8 mouse cellular contexts compared by ENCODE assay signal in the genomic region with DNA sequence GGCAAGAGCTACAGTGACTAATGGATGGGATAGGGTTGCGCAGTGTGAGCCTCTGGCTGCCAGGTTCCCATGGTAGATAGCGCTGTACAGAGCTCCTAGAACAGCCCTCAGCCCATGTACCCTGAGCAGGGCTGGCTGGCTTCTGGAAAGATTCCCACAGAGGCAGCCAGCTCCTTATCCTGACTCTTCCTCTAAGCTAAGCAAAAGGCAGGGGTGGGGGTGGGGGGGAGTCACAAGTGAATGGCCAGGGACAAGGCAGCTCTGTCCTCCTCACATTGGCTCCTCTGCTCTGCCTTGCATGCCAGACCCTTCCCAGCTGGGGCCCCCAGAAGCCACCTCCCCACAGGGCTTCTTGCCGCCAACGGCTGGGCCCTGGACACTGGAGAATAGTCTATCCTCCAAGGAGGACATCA. TPM values are rescaled to one million over a fixed set of nuclear protein-coding genes. Genes with fewer than 3 reads are reported as not detected.
DNase-seq lines count a peak whose midpoint lies in the region; ATAC-seq and TF ChIP-seq lines count a peak whose summit lies in the region.
"Had no signal": no experiment of that assay in that cellular context is flagged by ENCODE, and none has a peak within 500 bp of the region (broad histone marks: within the 10 kb centered on the region; RNA-seq: fewer than 3 reads in every experiment).

No protein-coding gene starts in this region.

- no peak overlapping the region for H3K4me2 ChIP-seq in kidney, embryonic 15.5 days
- no peak overlapping the region for H3K4me2 ChIP-seq in embryonic facial prominence, embryonic 14.5 days (ENCODE audit: low read depth, low read length)
- no peak overlapping the region for H3K4me2 ChIP-seq in midbrain, embryonic 12.5 days (replicated peaks)

- H3K4me1 ChIP-seq in kidney, embryonic 15.5 days = 0 out of 2 replicates have a peak, but pooled peaks cover 5% of the 10 kb centered on the region
- peaks cover under 1% of the 10 kb centered on the region; the same call in 1 of the 2 replicates for H3K4me1 ChIP-seq in cortical plate, adult 2 months (ENCODE audit: control insufficient read depth, insufficient read depth, low read length)
- H3K4me1 ChIP-seq in embryonic facial prominence, embryonic 14.5 days (ENCODE audit: control insufficient read depth, insufficient read depth, low read length) = no peaks in the 10 kb centered on the region
- H3K4me1 ChIP-seq in midbrain, embryonic 12.5 days = no peaks in the 10 kb centered on the region

- H3K27ac ChIP-seq in kidney, embryonic 15.5 days = no peak overlapping the region
- H3K27ac ChIP-seq in cortical plate, adult 2 months (ENCODE audit: insufficient read depth, low read length) = peak overlapping the region; percentile 86
- H3K27ac ChIP-seq in embryonic facial prominence, embryonic 14.5 days (replicated peaks; ENCODE audit: low read depth, low read length) = peak overlapping the region; percentile 55; the same call in 1 of the 2 replicates
- peak overlapping the region; percentile 15; the same call in 1 of the 2 replicates for H3K27ac ChIP-seq in midbrain, embryonic 12.5 days (replicated peaks)
- H3K27ac ChIP-seq: liver, embryonic 14.5 days had no signal

- H3K4me3 ChIP-seq in kidney, embryonic 15.5 days (replicated peaks) = no peak overlapping the region
- H3K4me3 ChIP-seq in cortical plate, adult 2 months (ENCODE audit: insufficient read depth, low read length) = no peak overlapping the region
- H3K4me3 ChIP-seq in embryonic facial prominence, embryonic 14.5 days (ENCODE audit: low read depth, low read length) = no peak overlapping the region
- no peak overlapping the region for H3K4me3 ChIP-seq in midbrain, embryonic 12.5 days

- no peak overlapping the region for H3K9ac ChIP-seq in kidney, embryonic 15.5 days
- H3K9ac ChIP-seq in embryonic facial prominence, embryonic 14.5 days (ENCODE audit: low read depth, low read length) = no peak overlapping the region
- H3K9ac ChIP-seq in midbrain, embryonic 12.5 days (replicated peaks) = no peak overlapping the region
- H3K9ac ChIP-seq: liver, embryonic 14.5 days had no signal

- peaks cover 68% of the 10 kb centered on the region for H3K36me3 ChIP-seq in kidney, embryonic 15.5 days
- H3K36me3 ChIP-seq in embryonic facial prominence, embryonic 14.5 days (ENCODE audit: control insufficient read depth, insufficient read depth, low read length) = peaks cover 64% of the 10 kb centered on the region
- H3K36me3 ChIP-seq in midbrain, embryonic 12.5 days = peaks cover 67% of the 10 kb centered on the region

- ATAC-seq in kidney, embryonic 15.5 days (replicated peaks; ENCODE audit: low FRiP score) = peak; percentile 38; the same call in 1 of the 2 replicates
- 0 out of 2 replicates have a peak, but pooled peaks have one; percentile 24 for ATAC-seq in embryonic facial prominence, embryonic 14.5 days (ENCODE audit: low read depth)
- 0 out of 2 replicates have a peak, but pooled peaks have one; percentile 24 for ATAC-seq in midbrain, embryonic 12.5 days (ENCODE audit: low FRiP score, low read depth)

- no peaks in the 10 kb centered on the region for H3K27me3 ChIP-seq in kidney, embryonic 15.5 days
- no peaks in the 10 kb centered on the region for H3K27me3 ChIP-seq in embryonic facial prominence, embryonic 14.5 days (replicated peaks; ENCODE audit: control insufficient read depth, insufficient read depth, low read length)
- no peaks in the 10 kb centered on the region for H3K27me3 ChIP-seq in midbrain, embryonic 12.5 days

- TF ChIP-seq CTCF in cortical plate, adult 2 months (IDR thresholded peaks at IDR 0.05; ENCODE audit: extremely low read depth, insufficient read depth, low read length) = no peak

- H3K9me3 ChIP-seq in kidney, embryonic 15.5 days (replicated peaks) = no peaks in the 10 kb centered on the region
- H3K9me3 ChIP-seq in embryonic facial prominence, embryonic 14.5 days (ENCODE audit: control insufficient read depth, low read length) = no peaks in the 10 kb centered on the region
- H3K9me3 ChIP-seq in midbrain, embryonic 12.5 days = no peaks in the 10 kb centered on the region

- WGBS in kidney, embryonic 15.5 days = 82% methylated on average over 4 of the region's 4 CpGs
- 67% methylated on average over 4 of the region's 4 CpGs for WGBS in embryonic facial prominence, embryonic 14.5 days
- WGBS in midbrain, embryonic 12.5 days = 81% methylated on average over 4 of the region's 4 CpGs

- no peak for DNase-seq in kidney, adult 9 months
- no peak for DNase-seq in embryonic facial prominence, embryonic 14.5 days (ENCODE audit: low spot score)
- DNase-seq in ovary, postnatal 14 days (ENCODE audit: low spot score) = no peak
- no peak for DNase-seq in right cerebral cortex, postnatal 14 days

- TF ChIP-seq POLR2A in cortical plate, adult 2 months (IDR thresholded peaks at IDR 0.05; ENCODE audit: extremely low read depth, insufficient read depth, low read length) = no peak

RNA-seq across cellular contexts. Expression of gene Gpsm1, which starts 14.7 kb away (rescaled TPM):
- polyA plus RNA-seq in kidney, embryonic 15.5 days (2015; fragmentation: Nextera tagmentation; extraction: Ambion mirVana) = 39.6 and 44.4 TPM in 2 replicates
- 45.3 and 49.2 TPM in 2 replicates for polyA plus RNA-seq in cortical plate, adult 2 months (2012; rRNA removed)
- 29.3 and 33.8 TPM in 2 replicates for polyA plus RNA-seq in embryonic facial prominence, embryonic 14.5 days (2014; fragmentation: Nextera tagmentation; extraction: Ambion mirVana)
- polyA plus RNA-seq in midbrain, embryonic 12.5 days (2016; fragmentation: Nextera tagmentation; extraction: Ambion mirVana) = 128 and 129 TPM in 2 replicates

RNA-seq across cellular contexts. Expression of gene Dnlz, which starts 21.8 kb away (rescaled TPM):
- 29.8 and 31.9 TPM in 2 replicates for polyA plus RNA-seq in kidney, embryonic 15.5 days (2015; fragmentation: Nextera tagmentation; extraction: Ambion mirVana)
- 37.9 and 38.0 TPM in 2 replicates for polyA plus RNA-seq in cortical plate, adult 2 months (2012; rRNA removed)
- 24.2 and 27.6 TPM in 2 replicates for polyA plus RNA-seq in embryonic facial prominence, embryonic 14.5 days (2014; fragmentation: Nextera tagmentation; extraction: Ambion mirVana)
- 34.4 and 35.2 TPM in 2 replicates for polyA plus RNA-seq in midbrain, embryonic 12.5 days (2016; fragmentation: Nextera tagmentation; extraction: Ambion mirVana)

RNA-seq across cellular contexts. Expression of gene Card9, which starts 30.7 kb away (rescaled TPM):
- polyA plus RNA-seq in kidney, embryonic 15.5 days (2015; fragmentation: Nextera tagmentation; extraction: Ambion mirVana) = 1.1 and 1.7 TPM in 2 replicates
- polyA plus RNA-seq in cortical plate, adult 2 months (2012; rRNA removed) = 5.2 and 5.3 TPM in 2 replicates
- 1.3 and 2.1 TPM in 2 replicates for polyA plus RNA-seq in embryonic facial prominence, embryonic 14.5 days (2014; fragmentation: Nextera tagmentation; extraction: Ambion mirVana)
- polyA plus RNA-seq in midbrain, embryonic 12.5 days (2016; fragmentation: Nextera tagmentation; extraction: Ambion mirVana) = 2.0 and 2.1 TPM in 2 replicates

RNA-seq across cellular contexts. Expression of gene Ccdc187, which starts 35.7 kb away (rescaled TPM):
- polyA plus RNA-seq in kidney, embryonic 15.5 days (2015; fragmentation: Nextera tagmentation; extraction: Ambion mirVana) = 0.04 TPM in 1 of 2 replicates, not detected in the other
- 0.85 and 2.2 TPM in 2 replicates for polyA plus RNA-seq in cortical plate, adult 2 months (2012; rRNA removed)
- 0.17 and 0.28 TPM in 2 replicates for polyA plus RNA-seq in embryonic facial prominence, embryonic 14.5 days (2014; fragmentation: Nextera tagmentation; extraction: Ambion mirVana)
- polyA plus RNA-seq in midbrain, embryonic 12.5 days (2016; fragmentation: Nextera tagmentation; extraction: Ambion mirVana) = 0.08 and 0.12 TPM in 2 replicates

RNA-seq across cellular contexts. Expression of gene Snapc4, which starts 50.4 kb away (rescaled TPM):
- 27.9 and 31.3 TPM in 2 replicates for polyA plus RNA-seq in kidney, embryonic 15.5 days (2015; fragmentation: Nextera tagmentation; extraction: Ambion mirVana)
- 81.7 and 92.4 TPM in 2 replicates for polyA plus RNA-seq in cortical plate, adult 2 months (2012; rRNA removed)
- 20.2 and 22.9 TPM in 2 replicates for polyA plus RNA-seq in embryonic facial prominence, embryonic 14.5 days (2014; fragmentation: Nextera tagmentation; extraction: Ambion mirVana)
- 36.9 and 41.5 TPM in 2 replicates for polyA plus RNA-seq in midbrain, embryonic 12.5 days (2016; fragmentation: Nextera tagmentation; extraction: Ambion mirVana)
